Mouse (Mus musculus) liver, postnatal 0 days (tissue): ENCODE measurements around the gene Mcl1. TPM values are rescaled to one million over a fixed set of nuclear protein-coding genes. Genes with fewer than 3 reads are reported as not detected.
"Not testable (repeated sequence)": the region's sequence is repeated elsewhere in the genome, so short reads cannot be mapped to it uniquely, and the experiment has no call there.

Experiments
- ATAC-seq: fragments of 200-750 bp; cut with Nextera tagmentation; 2 replicates; pipeline ENCODE4 v1.8.0; 2017; ENCODE audit warnings: mild to moderate bottlenecking, moderate library complexity
- DNase-seq: peaks from one replicate; pipeline ENCODE4 v3.0.0-alpha.2; 2016
- H3K27ac ChIP-seq: fragments of 300-500 bp; sonication (generic); 2 replicates; pipeline ENCODE4 v1.5.1; 2014; ENCODE audit warnings: antibody characterized with exemption, moderate library complexity, mild to moderate bottlenecking, low read depth
- H3K27me3 ChIP-seq: fragments of 300-500 bp; sonication (generic); 2 replicates; pipeline ENCODE4 v1.6.1; 2014; ENCODE audit warnings: low read length, control low read depth, mixed read lengths; ENCODE audit not compliant: insufficient read depth
- H3K36me3 ChIP-seq: fragments of 300-500 bp; sonication (generic); replicated peaks from 2 replicates; pipeline ENCODE4 v1.6.1; 2014; ENCODE audit warnings: mild to moderate bottlenecking, control low read depth, low read length, moderate library complexity, mixed read lengths; ENCODE audit not compliant: insufficient read depth
- H3K4me1 ChIP-seq: fragments of 300-500 bp; sonication (generic); 2 replicates; pipeline ENCODE4 v1.6.1; 2014; ENCODE audit warnings: antibody characterized with exemption, mild to moderate bottlenecking, control low read depth; ENCODE audit not compliant: insufficient read depth
- H3K4me2 ChIP-seq: fragments of 300-500 bp; sonication (generic); 2 replicates; pipeline ENCODE4 v1.6.1; 2014; ENCODE audit warnings: low read depth, mild to moderate bottlenecking, low read length, moderate library complexity, mixed read lengths
- H3K4me3 ChIP-seq: fragments of 300-500 bp; sonication (generic); 2 replicates; pipeline ENCODE4 v1.5.1; 2014; ENCODE audit warnings: low read depth, low read length
- H3K9ac ChIP-seq: fragments of 300-500 bp; sonication (generic); replicated peaks from 2 replicates; pipeline ENCODE4 v1.6.1; 2014; ENCODE audit warnings: mild to moderate bottlenecking, moderate library complexity
- H3K9me3 ChIP-seq: fragments of 300-500 bp; sonication (generic); 2 replicates; pipeline ENCODE4 v1.6.1; 2016; ENCODE audit warnings: mild to moderate bottlenecking, control low read depth, low read length, mixed read lengths
- CTCF ChIP-seq: sonication (generic); IDR thresholded peaks from 2 replicates; pipeline ENCODE4 v1.5.1; 2016; ENCODE audit warnings: antibody characterized with exemption, low read depth
- EP300 ChIP-seq: IDR thresholded peaks from 2 replicates; pipeline ENCODE4 v1.6.1; 2016; ENCODE audit warnings: antibody characterized with exemption, low read depth, mild to moderate bottlenecking
- WGBS: fragments of 180-500 bp; shearing (Covaris S2); extraction: QIAGEN DNeasy Blood & Tissue Kit; methylation state at CpG from one replicate; pipeline ENCODE4 v1.1.7; 2014; ENCODE audit not compliant: insufficient replicate concordance; 5-methylcytosine and 5-hydroxymethylcytosine counted together
- polyA plus RNA-seq: library from polyadenylated mRNA; unstranded; fragments of >200 nt; fragmentation: Nextera tagmentation; extraction: Ambion mirVana; gene quantifications from 2 replicates; pipeline ENCODE4 v1.2.1, GENCODE M21; 2015

The Mcl1 gene
- polyA plus RNA-seq, 1 experiment from 2014 or later = 36.2 TPM

DNA sequence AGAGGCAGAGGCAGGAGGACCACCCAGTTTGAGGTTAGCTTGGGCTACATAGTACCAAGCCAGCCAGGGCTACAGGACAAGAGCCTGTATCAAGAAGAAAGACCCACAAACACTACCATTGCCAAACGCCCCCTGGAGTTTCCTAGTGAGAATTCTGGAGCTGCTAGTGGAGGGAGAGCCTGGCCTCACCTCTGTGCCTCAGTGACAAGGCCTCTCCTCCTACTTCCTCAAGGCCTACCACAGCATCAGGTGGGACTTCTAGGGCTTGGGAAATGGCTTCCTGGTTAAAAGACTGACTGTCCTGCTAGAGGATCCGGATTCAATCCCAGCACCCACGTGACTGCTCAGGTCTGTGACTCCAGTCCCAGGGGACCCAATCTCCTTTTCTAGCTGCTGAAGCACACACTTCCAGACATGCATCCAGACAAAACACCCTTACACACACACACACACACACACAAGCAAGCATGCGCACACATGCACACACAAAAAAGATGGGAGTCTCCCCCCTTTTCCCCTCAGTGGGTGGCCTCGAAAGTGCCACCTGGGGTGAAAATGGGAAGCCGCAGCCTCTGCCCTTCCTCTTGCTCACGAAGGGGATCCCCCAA is 6.3 kb upstream of the Mcl1 start:
- Histone ChIP-seq H3K9me3 (no peaks in the 10 kb centered on the region), H3K27me3 (no peaks in the 10 kb centered on the region), H3K36me3 (no peaks in the 10 kb centered on the region), H3K9ac (no peak overlapping the region), H3K27ac (peak overlapping the region; percentile 93), H3K4me2 (no peak overlapping the region), H3K4me1 (peaks cover 45% of the 10 kb centered on the region), H3K4me3 (no peak overlapping the region)
- ATAC-seq = peak; percentile 14; the same call in 1 of the 2 replicates
- 50% methylated on average over 7 of the region's 7 CpGs for WGBS
- TF ChIP-seq EP300 (no peak), CTCF (peak; percentile 27)
- DNase-seq = peak; percentile 34

DNA sequence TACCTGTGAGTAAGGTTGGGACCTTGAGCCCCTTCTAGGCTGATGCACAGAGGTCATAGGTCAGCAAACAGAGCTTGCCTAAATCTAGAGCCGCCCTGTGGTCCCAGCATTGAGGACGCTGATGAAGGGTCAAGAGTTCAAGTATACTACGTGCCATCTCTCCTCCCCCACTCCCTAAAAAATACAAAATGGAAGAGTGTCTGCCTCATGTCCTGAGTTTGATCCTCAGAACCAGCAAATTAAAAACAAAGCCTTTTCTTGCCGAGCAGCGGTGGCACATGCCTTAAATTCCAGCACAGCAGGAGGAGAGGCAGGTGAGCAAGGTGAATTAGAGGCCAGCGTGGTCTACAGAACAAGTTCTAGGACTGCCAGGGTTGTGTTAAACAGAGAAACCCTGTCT is 5.7 kb upstream of the Mcl1 start:
- Histone ChIP-seq H3K36me3 (no peaks in the 10 kb centered on the region), H3K9ac (no peak overlapping the region), H3K4me3 (no peak overlapping the region), H3K4me1 (peaks cover 51% of the 10 kb centered on the region), H3K9me3 (no peaks in the 10 kb centered on the region), H3K27me3 (no peaks in the 10 kb centered on the region), H3K4me2 (no peak overlapping the region), H3K27ac (peak overlapping the region; percentile 93)
- ATAC-seq = no peak
- 52% methylated on average over 6 of the region's 6 CpGs for WGBS
- DNase-seq = no peak
- no peak for TF ChIP-seq EP300

DNA sequence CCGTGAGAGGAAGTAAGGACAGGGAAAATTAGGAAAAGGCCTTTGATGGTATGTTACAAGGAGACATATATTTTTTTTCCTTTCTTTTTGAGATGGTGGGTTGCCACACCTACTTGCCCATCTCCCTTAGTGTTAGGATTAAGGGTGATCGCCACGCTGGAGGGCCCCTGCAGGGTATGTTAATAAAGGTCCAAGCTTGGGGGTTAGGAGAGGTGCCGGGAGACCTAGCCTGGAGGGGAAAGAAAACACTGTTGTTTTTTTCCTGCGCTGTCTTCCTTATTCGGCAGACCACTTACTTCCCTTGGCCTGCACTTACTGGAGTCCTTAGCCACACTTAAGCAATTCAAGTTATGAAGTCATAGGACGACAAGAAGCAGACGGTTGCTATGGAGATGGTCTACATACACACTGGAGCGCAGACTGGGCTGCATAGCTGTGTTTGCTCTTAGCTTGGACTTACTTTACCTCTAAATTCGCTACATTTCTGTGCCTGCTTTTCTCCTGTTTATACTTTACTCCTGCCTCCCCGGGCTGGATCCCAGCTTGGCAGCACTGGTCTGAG is 5.0 kb upstream of the Mcl1 start:
- H3K27ac ChIP-seq = peak overlapping the region; percentile 93
- H3K36me3 ChIP-seq = no peaks in the 10 kb centered on the region
- no peak for ATAC-seq
- no peak overlapping the region for H3K9ac ChIP-seq
- WGBS = 36% methylated on average over 11 of the region's 11 CpGs
- no peak for TF ChIP-seq CTCF
- no peak for TF ChIP-seq EP300
- H3K4me1 ChIP-seq = peaks cover 52% of the 10 kb centered on the region
- no peak for DNase-seq
- no peaks in the 10 kb centered on the region for H3K27me3 ChIP-seq
- peak overlapping the region; percentile 40; the same call in 1 of the 2 replicates for H3K4me2 ChIP-seq
- no peak overlapping the region for H3K4me3 ChIP-seq
- H3K9me3 ChIP-seq = no peaks in the 10 kb centered on the region

DNA sequence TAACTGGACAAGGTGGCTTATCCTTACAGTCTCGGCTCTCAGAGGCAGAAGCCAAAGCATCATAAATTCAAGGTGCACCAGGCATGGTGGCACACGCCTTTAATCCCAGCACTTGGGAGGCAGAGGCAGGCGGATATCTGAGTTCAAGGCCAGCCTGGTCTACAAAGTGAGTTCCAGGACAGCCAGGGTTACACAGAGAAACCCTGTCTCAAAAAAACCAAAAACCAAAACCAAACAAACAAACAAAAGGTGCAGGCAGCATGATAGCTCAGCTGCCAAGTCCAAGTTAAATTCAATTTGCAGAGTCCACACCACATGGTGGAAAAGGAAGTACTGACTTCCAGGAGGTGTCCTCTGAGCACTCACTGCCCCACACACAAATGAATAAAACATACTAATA is 4.2 kb upstream of the Mcl1 start:
- 84% methylated on average over 3 of the region's 3 CpGs for WGBS
- H3K27me3 ChIP-seq, H3K36me3 ChIP-seq, H3K9ac ChIP-seq, ATAC-seq, H3K9me3 ChIP-seq, H3K4me3 ChIP-seq, H3K4me2 ChIP-seq, DNase-seq: not testable (repeated sequence)
- 0 out of 2 replicates have a peak overlapping the region, but pooled peaks have one; percentile 93 for H3K27ac ChIP-seq
- H3K4me1 ChIP-seq = peaks cover 52% of the 10 kb centered on the region

DNA sequence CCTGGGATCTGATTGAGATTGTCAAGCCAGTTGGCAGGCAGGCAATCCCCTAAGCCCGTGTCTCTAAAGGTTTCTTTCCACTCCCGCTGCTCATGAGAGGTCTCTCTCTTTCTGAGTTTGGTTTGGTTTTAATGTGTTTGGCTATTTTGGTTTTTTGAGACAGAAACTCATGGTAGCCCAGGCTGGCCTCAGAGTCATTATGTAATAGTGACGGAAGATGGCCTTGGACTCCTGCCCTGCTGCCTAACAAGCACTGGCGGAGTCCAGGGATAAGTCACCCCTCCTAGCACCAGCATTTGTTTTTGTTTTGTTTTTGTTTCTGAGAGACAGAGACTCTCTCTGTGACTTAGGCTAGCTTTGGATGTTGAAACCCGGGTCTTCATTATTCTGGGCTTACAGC is 3.2 kb upstream of the Mcl1 start:
- DNase-seq (no peak), ATAC-seq (no peak)
- H3K4me3 ChIP-seq = no peak overlapping the region
- WGBS = 78% methylated on average over 5 of the region's 5 CpGs
- TF ChIP-seq CTCF (no peak), EP300 (no peak)
- H3K4me2 ChIP-seq = no peak overlapping the region
- no peak overlapping the region for H3K9ac ChIP-seq
- H3K4me1 ChIP-seq = peaks cover 49% of the 10 kb centered on the region
- no peaks in the 10 kb centered on the region for H3K27me3 ChIP-seq
- peaks cover 3% of the 10 kb centered on the region; the same call in 1 of the 2 replicates for H3K36me3 ChIP-seq
- no peak overlapping the region for H3K27ac ChIP-seq
- no peaks in the 10 kb centered on the region for H3K9me3 ChIP-seq

DNA sequence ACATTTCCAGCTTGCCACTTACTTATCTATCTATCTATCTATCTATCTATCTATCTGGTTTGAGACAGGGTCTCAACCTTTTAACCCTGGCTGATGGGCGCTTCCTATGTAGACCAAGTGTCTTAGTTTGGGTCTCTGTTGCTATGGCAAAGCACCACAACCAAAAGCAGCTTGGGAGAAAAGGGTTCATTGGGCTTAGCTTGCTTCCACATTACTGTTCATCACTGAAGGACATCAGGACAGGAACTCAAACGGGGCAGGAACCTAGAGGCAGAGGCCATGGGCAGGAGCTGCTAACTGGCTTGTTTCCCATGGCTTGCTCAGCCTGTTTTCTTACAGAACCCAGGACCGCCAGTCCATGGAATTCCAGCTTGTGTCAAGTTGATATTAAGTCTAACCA is 1.5 kb upstream of the Mcl1 start:
- H3K4me1 ChIP-seq = peaks cover 46% of the 10 kb centered on the region
- H3K9ac ChIP-seq = no peak overlapping the region
- no peaks in the 10 kb centered on the region for H3K27me3 ChIP-seq
- peaks cover 18% of the 10 kb centered on the region for H3K36me3 ChIP-seq
- peak overlapping the region; percentile 78; the same call in 1 of the 2 replicates for H3K4me2 ChIP-seq
- H3K9me3 ChIP-seq = no peaks in the 10 kb centered on the region
- ATAC-seq (no peak), DNase-seq (no peak)
- 83% methylated on average over 3 of the region's 3 CpGs for WGBS
- H3K27ac ChIP-seq = peak overlapping the region; percentile 99; the same call in 1 of the 2 replicates
- TF ChIP-seq CTCF (no peak), EP300 (no peak)
- no peak overlapping the region for H3K4me3 ChIP-seq

DNA sequence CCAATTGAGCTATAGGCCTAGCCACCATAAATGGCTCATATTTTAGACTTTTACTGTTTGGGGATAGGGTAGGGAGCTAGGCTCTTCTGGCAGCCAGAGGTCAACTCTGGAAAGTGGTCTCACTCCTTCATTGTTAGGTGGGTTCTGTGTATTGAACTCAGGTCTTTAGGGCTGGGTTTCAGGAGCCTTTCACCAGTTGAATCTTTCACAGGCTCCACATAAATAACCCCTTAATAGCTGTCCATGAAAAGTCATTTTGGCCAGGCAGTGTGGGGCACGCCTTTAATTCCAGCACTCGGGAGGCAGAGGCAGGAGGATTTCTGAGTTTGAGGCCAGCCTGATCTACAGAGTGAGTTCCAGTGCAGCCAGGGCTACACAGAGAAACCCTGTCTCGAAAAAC is 877 bp upstream of the Mcl1 start:
- WGBS = 76% methylated on average over 3 of the region's 3 CpGs

More for the DNA sequence above, 877 bp upstream of the Mcl1 start:
- Histone ChIP-seq H3K4me3 (peak overlapping the region; percentile 99), H3K27ac (peak overlapping the region; percentile 99), H3K4me2 (peak overlapping the region; percentile 78), H3K36me3 (peaks cover 24% of the 10 kb centered on the region), H3K4me1 (peaks cover 47% of the 10 kb centered on the region), H3K9me3 (no peaks in the 10 kb centered on the region), H3K27me3 (no peaks in the 10 kb centered on the region), H3K9ac (peak overlapping the region; percentile 99)
- no peak for ATAC-seq
- no peak for DNase-seq
- TF ChIP-seq CTCF (no peak), EP300 (no peak)
